Mouse (Mus musculus) gastrocnemius, adult 18-20 months (tissue): ENCODE measurements at regions not wholly inside any gene's neighbourhood (a gene's known extent, or its start where the extent isn't known, plus 50 kb on each side); places are given as distances from the start of the nearest gene placed in this dataset.
A peak's percentile ranks its signal among the peaks of the same experiment; 100 is the strongest.

Experiments used
- DNase-seq: peaks from one replicate; pipeline ENCODE4 v3.0.0; 2021; ENCODE audit warnings: low spot score

- no peak for DNase-seq
Observed at GRCm38 (mm10) chr12:109272101-109272500, 180.5 kb upstream of the Dlk1 start.

DNA sequence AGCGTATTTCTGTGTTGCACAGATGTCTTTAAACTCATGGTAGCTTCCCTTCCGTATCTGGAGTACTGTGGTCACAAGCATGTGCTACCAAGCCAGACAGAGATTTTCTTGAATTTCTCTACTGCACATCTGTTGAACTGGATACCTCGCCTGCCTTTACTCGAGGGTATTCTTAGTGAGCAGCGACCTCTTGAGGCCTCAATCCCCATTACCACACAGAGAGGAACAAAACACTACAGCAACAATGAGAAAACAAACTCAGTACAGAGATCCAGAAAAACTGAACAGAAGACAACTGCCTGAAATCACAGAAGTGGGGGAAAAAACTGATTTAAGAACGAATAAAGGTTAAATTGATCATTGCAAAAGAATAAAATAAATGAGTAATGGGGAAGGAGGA, 137.8 kb upstream of the Dlk1 start:
- DNase-seq: no peak

DNA sequence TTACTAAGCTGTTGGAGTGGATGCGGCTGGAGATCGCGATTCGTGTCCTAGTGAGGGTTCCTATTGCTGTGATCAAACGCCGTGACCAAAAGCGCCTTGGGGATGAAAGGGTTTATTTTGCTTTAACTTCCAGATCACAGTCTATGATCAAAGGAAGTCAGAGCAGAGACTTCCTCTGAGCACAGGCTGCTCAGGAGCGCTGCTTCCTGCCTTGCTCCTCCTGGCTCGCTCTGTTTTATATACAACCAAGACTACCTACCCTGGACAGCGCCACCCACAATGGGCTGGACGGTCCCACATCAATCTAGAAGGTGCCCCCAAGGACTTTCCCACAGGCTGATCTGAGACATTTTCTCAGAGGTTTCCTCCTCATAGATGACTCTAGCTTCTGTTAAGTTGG, 126.6 kb upstream of the Dlk1 start:
- no peak for DNase-seq

DNA sequence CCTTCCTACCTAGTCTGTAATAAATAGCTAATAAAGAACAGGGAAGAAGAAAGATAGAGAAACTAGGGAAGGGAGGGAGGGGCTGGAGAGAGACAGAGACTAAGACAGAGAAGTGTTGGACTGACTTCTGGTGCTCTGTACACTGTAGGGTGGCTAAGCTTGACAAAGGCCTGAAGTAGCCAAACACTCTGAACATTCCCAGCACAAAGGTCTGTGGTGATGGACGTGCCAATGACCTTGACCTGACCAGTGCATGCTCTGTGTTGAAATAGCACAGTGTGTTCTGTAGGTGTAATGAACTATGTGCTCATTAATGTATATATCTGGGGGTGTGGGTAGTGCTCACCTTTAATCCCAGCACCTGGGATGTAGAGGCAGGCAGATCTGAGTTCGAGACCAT, 81.3 kb upstream of the Dlk1 start:
- no peak for DNase-seq

GRCm38 (mm10) chr12:109385794-109386193, 66.8 kb upstream of the Dlk1 start:
- no peak for DNase-seq

DNA sequence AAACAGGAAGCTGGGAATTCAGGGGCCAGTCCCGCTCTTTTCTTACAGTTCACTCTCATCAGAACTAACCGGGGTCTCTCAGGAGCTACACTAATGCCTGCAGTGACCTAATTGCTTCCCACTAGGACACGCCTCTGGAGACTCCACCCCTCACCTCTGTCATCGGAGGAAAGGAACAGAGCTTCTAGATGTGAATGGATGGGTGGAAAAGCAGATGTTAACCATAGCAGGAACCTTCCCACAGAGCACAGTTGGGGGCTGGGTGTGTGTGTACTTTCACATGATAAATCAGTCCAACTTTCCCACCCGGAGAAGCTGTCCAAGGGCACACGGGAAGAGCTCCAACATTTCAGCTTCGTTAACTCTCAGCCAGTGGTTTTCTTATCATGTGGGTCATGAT, 63.8 kb upstream of the Dlk1 start:
- no peak for DNase-seq

- DNase-seq: no peak
Observed at GRCm38 (mm10) chr12:109390388-109390920, 62.2 kb upstream of the Dlk1 start.

GRCm38 (mm10) chr12:109390978-109391377, 61.6 kb upstream of the Dlk1 start:
- DNase-seq: no peak

DNA sequence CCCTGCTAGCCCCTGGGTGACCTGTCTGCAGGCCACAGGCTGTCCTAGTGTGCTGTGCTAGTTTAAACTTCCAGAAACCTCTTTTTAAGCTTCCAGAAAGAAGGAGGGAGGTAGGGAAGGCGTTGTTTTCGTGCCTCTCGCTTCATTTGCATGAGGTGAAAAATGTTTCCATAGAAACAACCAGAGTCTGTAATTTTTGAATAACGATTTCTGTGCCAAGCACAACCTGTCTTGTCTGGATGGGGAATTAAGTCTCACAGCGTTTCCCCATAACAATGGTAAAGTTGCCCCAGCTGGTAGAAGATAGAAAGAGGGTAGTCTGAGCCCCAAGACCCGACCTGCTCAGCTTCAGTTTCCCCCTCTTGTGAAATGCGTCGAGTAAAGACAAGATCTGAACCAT, 59.3 kb upstream of the Dlk1 start:
- DNase-seq: no peak

- DNase-seq: peak; percentile 66
Observed at GRCm38 (mm10) chr12:109393795-109394194, 58.8 kb upstream of the Dlk1 start.

DNA sequence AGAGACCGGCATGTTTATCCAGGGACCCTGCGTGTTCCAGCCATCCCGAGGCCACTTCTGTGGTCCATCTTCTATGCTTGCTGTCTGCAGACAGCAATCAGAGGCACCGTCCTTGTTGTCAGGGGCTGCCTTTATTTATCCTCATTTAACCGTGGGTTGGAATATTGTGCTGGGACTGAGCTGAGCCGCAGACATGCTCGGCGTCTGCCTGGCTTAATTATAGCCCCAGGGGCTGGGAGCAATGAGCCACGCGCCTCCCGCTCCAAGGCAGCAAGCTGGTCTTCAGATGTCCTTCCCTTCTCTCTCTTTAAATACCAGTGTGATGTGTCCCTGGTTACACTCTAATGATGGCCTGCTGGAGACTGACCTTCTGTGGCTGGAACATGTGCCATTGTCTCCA, 58.2 kb upstream of the Dlk1 start:
- no peak for DNase-seq

DNA sequence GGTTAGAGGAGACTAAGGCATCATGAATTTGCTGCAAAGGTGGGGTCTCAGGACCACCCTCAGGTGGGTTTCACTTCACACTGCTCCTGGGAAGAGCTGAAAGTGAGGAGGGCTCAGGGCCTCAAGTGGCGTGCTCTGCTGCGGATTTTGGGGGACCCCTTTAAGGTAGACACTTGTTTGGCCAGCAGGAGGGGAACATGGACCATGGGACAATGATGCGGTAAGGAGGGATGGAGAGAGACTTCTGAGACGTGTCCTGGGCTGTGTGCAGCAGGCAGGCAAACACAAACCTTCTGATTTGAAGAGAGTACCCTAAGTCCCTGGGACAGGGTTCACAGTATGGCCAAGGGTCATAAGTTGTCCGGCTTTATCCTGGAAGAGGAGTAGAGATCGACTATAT, 56.0 kb upstream of the Dlk1 start:
- no peak for DNase-seq

GRCm38 (mm10) chr12:109397175-109398058, 55.2 kb upstream of the Dlk1 start:
- no peak for DNase-seq

- DNase-seq: no peak
Observed at GRCm38 (mm10) chr12:109398473-109398872, 54.1 kb upstream of the Dlk1 start.

GRCm38 (mm10) chr12:109398951-109399350, 53.7 kb upstream of the Dlk1 start:
- no peak for DNase-seq

GRCm38 (mm10) chr12:109399591-109399990, 53.0 kb upstream of the Dlk1 start:
- DNase-seq: peak; percentile 73

DNA sequence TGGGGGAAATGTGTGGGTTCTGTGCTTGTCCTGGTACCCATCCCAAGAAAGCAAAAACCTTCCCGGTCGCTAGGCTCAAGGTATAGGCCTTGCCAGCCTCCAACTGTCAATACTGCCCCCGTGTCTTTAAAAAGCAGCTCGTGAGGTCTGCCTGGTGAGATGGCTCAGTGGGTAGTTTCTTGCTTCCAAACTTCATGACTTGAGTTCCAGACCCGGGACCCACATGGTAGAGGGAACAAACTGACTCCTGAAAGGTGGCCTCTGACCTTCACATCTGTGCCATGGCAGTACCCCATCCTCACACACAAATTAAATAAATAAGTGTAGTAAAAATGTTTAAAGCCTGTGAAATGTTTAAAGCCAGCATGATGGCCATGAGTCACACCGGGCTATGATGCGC, 52.6 kb upstream of the Dlk1 start:
- no peak for DNase-seq

DNA sequence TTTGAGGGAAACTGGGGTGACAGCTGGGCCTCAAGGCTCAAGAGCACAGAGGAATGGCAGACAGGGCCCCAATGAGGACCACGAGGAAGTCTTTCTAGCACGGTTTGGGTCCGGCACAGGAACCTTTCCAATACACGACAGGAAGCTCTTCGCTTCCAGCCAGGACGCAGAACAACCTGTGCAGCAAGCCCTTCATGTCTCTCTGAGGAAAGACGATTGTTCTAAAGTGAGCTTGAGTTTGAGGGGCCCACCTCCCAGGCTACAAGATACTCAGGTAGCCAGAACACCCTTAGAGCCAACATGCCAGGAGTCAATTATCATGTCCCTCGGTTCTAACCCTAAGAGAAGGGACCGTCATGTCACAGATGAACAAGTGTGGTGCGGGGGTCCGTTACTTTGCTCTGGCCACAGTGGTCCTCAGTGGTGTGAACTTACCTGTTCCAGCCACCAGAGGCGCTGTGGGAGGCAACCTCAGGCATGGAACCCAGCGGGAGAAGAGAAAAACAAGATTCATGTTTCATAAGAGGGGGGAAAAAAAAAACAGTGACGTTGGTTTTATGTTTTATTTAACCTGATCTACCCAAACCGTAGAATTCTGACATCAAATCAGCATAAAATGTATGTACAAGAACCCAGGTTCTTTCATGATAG, 51.6 kb upstream of the Dlk1 start:
- no peak for DNase-seq

DNA sequence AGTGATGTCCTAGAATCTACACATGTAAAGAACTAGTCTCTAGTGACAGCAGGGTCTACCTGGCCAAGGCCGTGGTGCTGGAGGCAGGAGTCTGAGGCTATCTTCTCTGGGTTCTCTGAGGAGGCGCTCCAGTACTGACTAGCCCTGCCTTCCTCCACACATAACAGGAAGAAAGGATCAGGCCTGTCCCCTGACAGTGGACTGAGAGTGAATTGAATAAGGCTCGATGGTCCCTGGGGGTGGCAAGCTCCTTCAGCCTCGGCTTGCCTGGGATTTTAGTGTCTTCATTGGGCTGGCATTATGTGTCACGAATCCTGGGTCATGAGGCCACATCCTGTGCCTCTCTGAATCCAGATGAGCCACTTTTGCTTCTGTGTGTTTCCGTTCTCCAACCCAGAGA, 50.9 kb upstream of the Dlk1 start:
- DNase-seq: no peak

- DNase-seq: no peak
Observed at GRCm38 (mm10) chr12:109402226-109402625, 50.4 kb upstream of the Dlk1 start.
